Mouse (Mus musculus) frontal cortex, postnatal 36 days (tissue): ENCODE measurements around the gene Lgals3.
"Not testable (repeated sequence)": the region's sequence is repeated elsewhere in the genome, so short reads cannot be mapped to it uniquely, and the experiment has no call there.

Experiments used
- DNase-seq, 2 experiments: peaks; one replicate each; pipeline ENCODE4 v3.0.0; 2022; ENCODE audit warnings: low spot score in 2 of 2

Gene Lgals3

DNA sequence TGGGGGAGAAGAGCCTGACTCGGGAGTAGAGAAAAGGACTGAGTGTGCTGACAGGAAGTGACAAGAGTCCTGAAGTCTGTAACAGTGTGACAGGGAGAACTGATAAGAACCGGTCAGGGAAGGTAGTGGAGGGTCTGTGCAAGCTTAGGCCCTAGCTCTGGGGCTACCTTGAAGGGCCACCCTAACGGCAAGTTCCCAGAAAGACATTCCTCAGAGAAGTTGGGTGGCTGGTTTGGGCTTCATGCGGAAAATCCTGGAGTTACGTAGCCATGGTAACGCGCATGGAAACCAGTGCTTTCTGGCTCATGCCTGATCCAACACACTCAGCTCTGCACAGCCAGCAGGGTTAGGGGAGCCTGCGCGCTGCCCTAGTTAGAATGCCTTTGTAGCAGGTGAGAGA is at the start of gene Lgals3:
TSS of gene Lgals3 (plus strand) at position 291 of the 400 bp plus-strand sequence.
- DNase-seq: peak; percentile 44 to 68

- DNase-seq: no peak
Observed at GRCm38 (mm10) chr14:47319362-47319761, 48.2 kb upstream of the Lgals3 start.

DNA sequence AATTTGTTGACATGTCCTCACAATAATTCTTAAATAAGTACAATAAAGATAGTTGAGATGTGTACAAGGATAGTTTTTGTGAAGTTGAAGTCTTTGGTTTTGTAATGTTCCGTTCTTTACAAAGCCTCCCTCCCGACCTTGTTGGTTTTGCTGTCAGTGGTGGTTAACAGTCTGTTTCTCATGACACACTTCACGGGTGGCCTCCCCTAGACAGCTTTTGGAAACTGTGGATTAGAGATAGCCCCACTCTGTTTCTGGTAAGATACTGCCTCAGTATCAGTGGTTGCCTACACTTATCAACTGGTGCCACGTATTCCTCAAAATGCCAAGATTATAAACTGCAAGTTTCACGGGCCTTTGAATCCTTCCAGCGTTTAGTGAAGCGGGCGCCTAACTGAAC is 46.0 kb upstream of the Lgals3 start:
- not testable (repeated sequence) for DNase-seq

DNA sequence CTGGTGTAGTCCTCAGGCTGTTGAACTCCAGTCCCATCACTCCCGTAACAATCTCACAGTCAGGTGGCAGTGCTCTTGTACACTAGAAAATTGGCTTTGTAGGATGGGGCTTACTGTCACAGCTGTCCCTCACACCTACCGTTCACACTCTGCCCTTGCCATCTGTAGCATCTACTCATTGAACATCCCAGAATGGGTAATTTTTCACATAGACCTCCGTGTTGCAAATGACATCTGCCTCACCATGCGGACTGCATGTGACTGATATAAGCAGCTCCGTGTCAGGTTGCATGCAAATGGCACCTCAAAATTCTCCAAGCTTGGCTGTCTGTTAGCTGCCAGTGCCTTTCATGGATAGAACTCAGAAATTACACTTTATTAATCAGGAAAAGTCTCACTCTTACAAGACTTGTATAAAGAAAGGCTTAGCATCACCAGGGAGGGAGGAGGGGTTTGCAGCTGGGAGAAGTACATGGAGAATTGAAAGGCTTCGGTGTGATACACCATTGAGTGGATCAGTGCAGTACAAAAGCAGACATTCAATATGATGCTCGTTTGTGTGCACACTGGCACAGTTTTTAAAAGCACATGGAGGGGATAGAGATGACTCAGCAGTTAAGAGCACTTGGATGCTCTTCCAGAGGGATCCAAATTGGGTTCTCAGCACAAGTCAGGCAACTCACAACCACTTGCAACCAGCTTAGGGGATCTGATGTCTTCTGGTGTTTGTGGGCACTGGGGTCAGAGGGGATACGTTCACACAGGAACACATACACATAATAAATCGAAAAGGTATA is 41.4 kb upstream of the Lgals3 start:
- DNase-seq: peak in 1 of 2 experiments; percentile 28

DNA sequence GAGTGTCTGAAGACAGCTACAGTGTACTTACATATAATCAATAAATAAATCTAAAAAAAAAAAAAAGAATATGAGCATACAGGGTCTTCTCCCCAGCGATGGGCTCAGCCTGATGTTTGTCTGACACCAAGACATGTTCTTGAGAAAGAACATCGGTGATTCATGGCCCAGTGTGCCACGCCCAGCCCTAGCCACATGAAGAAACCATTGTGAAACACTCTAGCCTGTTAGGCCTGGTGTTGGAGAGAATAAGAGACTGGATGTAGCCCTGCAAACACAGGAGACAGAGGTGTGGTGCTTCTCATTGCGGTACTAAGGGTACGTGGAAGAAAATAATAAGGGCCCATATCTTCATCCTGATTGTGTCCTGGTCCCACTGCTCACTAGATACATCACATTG is 40.2 kb upstream of the Lgals3 start:
- no peak for DNase-seq

DNA sequence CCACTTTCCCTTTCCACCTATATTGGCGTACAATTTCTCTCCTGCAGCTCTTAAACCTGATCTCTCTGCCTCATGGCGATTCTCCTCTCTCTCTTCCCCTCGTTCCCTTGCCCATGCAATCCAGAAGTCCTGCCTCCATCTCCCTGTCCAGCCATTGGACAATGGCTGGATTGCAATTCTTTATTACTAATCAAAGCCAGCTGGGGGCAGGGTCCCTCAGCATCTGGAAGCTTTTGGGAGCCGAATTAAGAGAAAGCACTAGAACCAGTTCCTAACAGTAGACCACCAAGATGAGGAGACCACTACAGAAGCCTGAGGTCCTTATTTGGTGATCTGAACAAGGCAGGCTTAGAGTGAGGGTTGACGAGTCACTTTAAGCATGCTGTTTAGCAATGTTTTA is 35.6 kb upstream of the Lgals3 start:
- DNase-seq: no peak

GRCm38 (mm10) chr14:47334819-47335218 is 32.7 kb upstream of the Lgals3 start:
- peak; percentile 65 to 81 for DNase-seq

GRCm38 (mm10) chr14:47335300-47335699 is 32.3 kb upstream of the Lgals3 start:
- DNase-seq: no peak

GRCm38 (mm10) chr14:47340231-47340925 is 27.2 kb upstream of the Lgals3 start:
- DNase-seq: no peak

GRCm38 (mm10) chr14:47341811-47342291 is 25.7 kb upstream of the Lgals3 start:
- DNase-seq: no peak

DNA sequence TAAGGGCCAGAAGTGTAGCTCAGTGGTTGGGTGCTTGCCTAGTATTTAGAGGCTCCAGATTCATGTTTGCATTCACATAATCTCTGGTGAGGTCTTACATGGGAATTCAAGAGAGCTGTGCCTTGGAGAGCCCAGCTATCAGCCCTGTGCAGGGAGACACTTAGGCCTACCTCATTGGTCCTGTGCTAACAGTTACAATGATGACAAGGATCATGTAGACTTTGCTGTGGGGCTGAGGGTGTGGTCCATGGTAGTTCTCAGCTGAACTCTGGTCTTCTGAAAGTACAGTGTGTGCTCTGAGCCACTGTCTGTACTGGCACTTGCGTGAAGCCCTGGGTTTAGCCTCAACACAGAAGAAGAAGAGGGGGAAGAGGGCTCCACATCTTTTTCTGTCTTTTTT is 20.8 kb upstream of the Lgals3 start:
- no peak for DNase-seq

- no peak for DNase-seq
Observed at GRCm38 (mm10) chr14:47350974-47351373, 16.6 kb upstream of the Lgals3 start.

- no peak for DNase-seq
Observed at GRCm38 (mm10) chr14:47352272-47352671, 15.3 kb upstream of the Lgals3 start.

- DNase-seq: no peak
Observed at GRCm38 (mm10) chr14:47353240-47353639, 14.3 kb upstream of the Lgals3 start.

GRCm38 (mm10) chr14:47354111-47354577 is 13.4 kb upstream of the Lgals3 start:
- DNase-seq: no peak

GRCm38 (mm10) chr14:47354948-47355347 is 12.6 kb upstream of the Lgals3 start:
- DNase-seq: no peak

GRCm38 (mm10) chr14:47356622-47357021 is 10.9 kb upstream of the Lgals3 start:
- DNase-seq: no peak

DNA sequence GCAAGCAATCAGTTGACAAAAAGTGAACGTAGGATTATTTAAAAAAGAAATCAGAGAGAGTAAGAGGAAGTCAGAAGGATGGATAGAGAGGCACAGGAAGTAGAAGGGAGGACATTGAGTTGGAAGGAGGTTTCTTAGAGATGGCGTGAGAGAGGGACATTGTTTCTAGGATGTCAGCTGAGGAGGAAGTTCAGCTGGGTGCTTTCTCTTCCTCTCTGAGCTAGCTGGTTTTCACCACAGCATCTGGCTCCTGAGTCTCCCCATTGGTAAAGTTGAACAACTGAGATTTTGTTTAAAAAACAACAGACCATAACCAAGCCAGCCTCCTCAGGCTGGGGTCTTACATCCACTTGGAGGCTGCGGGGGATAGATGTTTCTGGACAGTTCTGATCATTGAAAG is 7.9 kb upstream of the Lgals3 start:
- no peak for DNase-seq

GRCm38 (mm10) chr14:47361418-47361817 is 6.1 kb upstream of the Lgals3 start:
- no peak for DNase-seq

- DNase-seq: no peak
Observed at GRCm38 (mm10) chr14:47361899-47362298, 5.7 kb upstream of the Lgals3 start.

GRCm38 (mm10) chr14:47364742-47365449 is 2.7 kb upstream of the Lgals3 start:
- no peak for DNase-seq

DNA sequence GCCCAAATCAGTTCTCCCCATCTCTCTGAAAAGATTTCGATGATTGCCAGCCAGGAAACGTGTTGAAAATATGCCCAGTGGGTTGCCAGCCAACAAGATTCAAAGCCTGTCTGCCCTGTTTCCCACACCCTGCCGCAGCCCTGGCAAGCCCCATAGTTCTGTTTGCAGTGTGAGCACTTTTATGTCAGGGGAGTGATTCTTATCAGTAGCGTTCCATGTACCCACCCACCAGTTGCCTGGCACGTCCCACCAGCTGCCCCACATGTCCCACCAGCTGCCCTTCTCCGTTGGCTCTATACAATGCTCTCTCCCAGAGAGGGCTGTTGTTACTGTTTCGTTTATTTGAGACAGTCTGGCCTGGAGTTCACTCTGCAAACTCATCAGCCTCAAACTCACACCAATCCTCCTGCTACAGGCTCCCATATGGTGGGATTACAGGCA is 650 bp upstream of the Lgals3 start:
- DNase-seq: peak; percentile 38 to 52
